Mouse (Mus musculus): Measurements from ENCODE around the gene Klk1b5.

Gene Klk1b5

DNA sequence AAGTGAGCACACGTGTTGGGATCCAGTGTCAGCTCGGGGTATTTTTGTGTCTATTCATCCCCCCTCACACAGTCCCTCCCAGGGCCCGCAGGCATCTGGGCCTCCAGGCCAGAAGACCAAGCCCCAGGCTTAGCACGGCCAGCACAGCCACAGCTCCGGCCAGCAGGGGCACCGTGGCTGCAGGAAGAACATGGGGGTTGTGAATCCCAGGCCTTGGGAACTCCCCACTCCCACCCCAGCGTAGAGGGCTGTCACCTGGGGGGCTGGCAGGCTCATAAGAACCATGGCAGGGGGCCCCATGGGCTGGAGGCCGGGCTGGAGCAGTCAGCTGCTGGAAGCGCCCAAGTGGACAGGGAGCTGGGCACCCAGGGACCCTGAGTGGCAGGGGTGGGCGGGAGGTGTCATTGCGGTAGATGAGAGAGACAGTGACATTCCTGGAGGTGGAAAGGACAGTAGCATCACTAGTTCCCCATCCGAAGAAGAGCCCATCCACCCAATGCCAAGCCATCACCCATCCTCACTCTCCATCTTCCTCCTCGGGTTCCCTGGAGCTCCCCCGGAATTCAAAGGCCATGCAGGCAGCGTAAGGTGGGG lies 37.4 kb downstream of the Klk1b5 start:
- no peak for DNase-seq (ENCODE audit: low read depth)

DNA sequence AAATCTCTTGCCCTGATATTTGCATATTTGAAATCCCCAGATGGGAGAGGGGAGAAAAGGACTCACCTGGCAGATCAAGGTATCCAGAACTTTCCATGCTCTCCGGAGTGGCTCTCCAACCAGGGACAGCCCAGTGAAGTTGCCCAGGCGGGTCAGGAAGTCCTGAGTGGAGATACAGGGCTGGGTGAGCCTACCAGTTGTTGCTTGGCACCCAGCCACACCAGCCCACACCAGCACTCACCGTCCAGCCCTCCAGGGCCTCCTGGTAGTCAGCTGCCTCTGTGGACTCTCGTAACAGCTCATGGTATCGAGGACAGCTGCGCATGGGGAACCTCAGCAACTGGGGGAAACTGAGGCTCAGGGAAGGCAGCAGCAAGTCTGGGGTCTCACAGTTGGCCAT lies 39.2 kb downstream of the Klk1b5 start:
- no peak for DNase-seq (ENCODE audit: low read depth)

GRCm38 (mm10) chr7:44257278-44257677 lies 41.5 kb downstream of the Klk1b5 start, which contains the start of gene Acp4:
Gene Acp4, minus strand, starts transcription at chr7:44257378.
- no peak for DNase-seq (ENCODE audit: low read depth)

DNA sequence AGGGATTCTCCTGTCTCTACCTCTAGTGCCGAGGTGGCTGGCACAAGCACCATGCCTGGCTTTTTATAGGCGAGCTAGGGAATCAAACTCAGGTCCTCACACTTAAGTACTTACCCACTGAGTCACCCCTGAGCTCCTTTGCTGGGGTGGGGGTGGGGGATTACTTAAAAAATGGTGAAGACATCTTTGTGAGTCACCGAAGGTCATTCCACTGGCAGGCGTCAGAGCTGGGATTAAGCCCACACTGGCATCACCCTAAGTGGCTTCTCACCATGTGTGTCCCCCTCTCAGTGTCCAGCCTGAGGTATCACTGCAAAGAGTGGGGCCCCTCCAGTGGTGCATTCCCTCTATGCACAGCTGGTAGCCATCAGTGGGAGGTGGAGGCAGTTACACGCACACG lies 44.7 kb downstream of the Klk1b5 start:
- no peak for DNase-seq (ENCODE audit: low read depth)

- DNase-seq (ENCODE audit: low read depth), result no peak
Measured at GRCm38 (mm10) chr7:44261147-44261546, 45.4 kb downstream of the Klk1b5 start, which contains the start of gene Gm15517. Gene Gm15517, plus strand, starts transcription at chr7:44261447.

DNA sequence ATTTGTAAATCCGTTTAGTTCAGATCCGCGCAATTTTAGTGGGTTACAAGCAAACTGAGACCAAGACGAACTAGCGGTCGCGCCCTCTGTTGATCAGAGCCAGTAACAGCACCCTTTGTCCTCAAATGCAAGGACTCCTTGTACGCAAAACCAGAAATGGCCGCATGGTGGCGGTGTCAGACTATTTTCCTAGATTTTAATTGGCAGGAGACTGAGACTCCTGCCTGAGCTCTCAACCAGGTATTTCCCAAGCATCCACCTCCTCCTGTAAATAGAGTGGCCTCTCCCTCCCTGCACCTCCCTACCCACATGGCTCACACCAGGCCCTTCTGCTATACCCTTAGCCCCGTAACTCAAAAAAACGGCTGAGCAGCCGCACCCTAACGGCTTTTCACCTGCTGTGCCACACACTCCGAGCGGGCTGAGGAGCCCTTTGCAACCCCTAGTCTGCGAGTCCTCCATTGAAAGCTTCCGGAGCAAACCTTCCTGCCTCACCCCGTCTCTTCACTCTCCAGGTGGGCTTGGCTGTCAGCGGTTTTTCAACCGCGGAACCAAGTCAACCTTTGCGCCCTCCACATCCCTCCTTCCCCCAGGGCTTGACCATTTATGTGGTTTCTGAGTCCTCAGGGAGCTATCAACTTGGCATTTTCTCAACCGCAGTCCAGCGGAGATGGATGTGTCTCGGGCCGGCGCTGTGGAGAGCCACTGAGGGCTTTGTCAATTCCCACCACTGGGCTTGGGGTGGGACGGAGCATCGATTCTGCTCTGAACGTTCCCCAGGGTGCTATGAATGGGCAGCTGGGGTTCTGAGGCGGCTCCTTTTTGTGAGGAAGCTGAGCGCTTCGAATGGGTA lies 47.3 kb downstream of the Klk1b5 start:
- DNase-seq (ENCODE audit: low read depth), result peak; percentile 88

DNA sequence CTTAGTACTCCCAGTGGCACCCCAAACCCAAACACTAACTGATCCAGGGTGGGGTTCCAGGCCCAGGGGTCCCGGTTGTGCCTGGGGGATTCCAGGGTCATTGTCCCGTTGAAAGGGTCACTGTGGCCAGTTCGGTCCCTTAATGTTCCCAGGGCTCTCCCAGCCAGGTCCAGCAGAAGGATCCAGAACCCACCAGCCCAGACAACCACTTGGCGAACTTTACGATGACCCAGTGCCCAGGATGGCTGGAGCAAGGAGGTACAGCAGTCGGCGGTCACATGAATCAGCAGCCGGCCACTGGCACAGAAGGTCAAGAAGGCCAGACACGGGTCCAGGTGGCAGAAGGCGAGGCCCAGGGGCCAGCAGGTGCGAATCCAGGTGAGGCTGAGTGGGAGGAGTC lies 52.4 kb downstream of the Klk1b5 start:
- DNase-seq (ENCODE audit: low read depth), result no peak

GRCm38 (mm10) chr7:44269397-44269796 lies 53.7 kb downstream of the Klk1b5 start:
- no peak for DNase-seq (ENCODE audit: low read depth)

Measured in c-Kit-positive CD71-positive TER-119-negative erythroid progenitor cells, embryonic 14.5 days (primary cell).